Mouse (Mus musculus): ENCODE measurements around the gene Gm43191. TPM values are rescaled to one million over a fixed set of nuclear protein-coding genes. Genes with fewer than 3 reads are reported as not detected.

Gm43191 gene
- total RNA-seq, 1 experiment = 0.94 TPM

GRCm38 (mm10) chr3:116641811-116642371 lies 39.2 kb downstream of the Gm43191 start:
- peaks cover 34% of the 10 kb centered on the region for H3K36me3 ChIP-seq (ENCODE audit: control insufficient read depth, insufficient read depth, low read length, poor library complexity, severe bottlenecking)
- H3K27ac ChIP-seq (ENCODE audit: insufficient read depth, low read depth, low read length, poor library complexity, severe bottlenecking) = no peak overlapping the region
- in situ Hi-C loops (cut with MboI; ENCODE audit: low sequenced_read_pairs in 2 of 2, unreplicated experiment in 2 of 2) = no loop called here

GRCm38 (mm10) chr3:116640024-116640423 lies 41.0 kb downstream of the Gm43191 start:
- DNase-seq (ENCODE audit: low read depth, low spot score) = no peak
- no peak overlapping the region for H3K4me3 ChIP-seq (ENCODE audit: insufficient read depth in 1 of 2, low read depth in 1 of 2, low read length in 2 of 2, poor library complexity in 1 of 2, severe bottlenecking in 1 of 2)
- in situ Hi-C loops (cut with MboI; ENCODE audit: low sequenced_read_pairs in 2 of 2, unreplicated experiment in 2 of 2) = no loop called here
- H3K9ac ChIP-seq (ENCODE audit: insufficient read depth, low read depth, low read length, poor library complexity, severe bottlenecking) = no peak overlapping the region
- TF ChIP-seq ZC3H11A (IDR thresholded peaks at IDR 0.05; ENCODE audit: borderline replicate concordance, low read depth, low read length) (no peak), ZNF384 (IDR thresholded peaks at IDR 0.05; ENCODE audit: low read depth, low read length) (no peak), MAFK (IDR thresholded peaks at IDR 0.05; ENCODE audit: insufficient read depth, low read depth, low read length) (no peak), CHD2 (IDR thresholded peaks at IDR 0.05; ENCODE audit: low read depth, low read length) (no peak), HCFC1 (IDR thresholded peaks at IDR 0.05; ENCODE audit: borderline replicate concordance, insufficient read depth, low read length) (no peak)
- H3K4me1 ChIP-seq (ENCODE audit: control insufficient read depth in 2 of 2, insufficient read depth in 2 of 2, low read length in 2 of 2, poor library complexity in 1 of 2) = peaks cover 3 to 10% of the 10 kb centered on the region in 2 experiments; a peak in 2 of 4 replicates
- no peaks in the 10 kb centered on the region for H3K9me3 ChIP-seq (ENCODE audit: control insufficient read depth, insufficient read depth, low read depth, low read length)
- peaks cover 36% of the 10 kb centered on the region for H3K36me3 ChIP-seq (ENCODE audit: control insufficient read depth, insufficient read depth, low read length, poor library complexity, severe bottlenecking)
- H3K27ac ChIP-seq (ENCODE audit: insufficient read depth, low read depth, low read length, poor library complexity, severe bottlenecking) = no peak overlapping the region

More at GRCm38 (mm10) chr3:116641811-116642371, 39.2 kb downstream of the Gm43191 start:
- Histone ChIP-seq H3K4me3 (ENCODE audit: insufficient read depth in 1 of 2, low read depth in 1 of 2, low read length in 2 of 2, poor library complexity in 1 of 2, severe bottlenecking in 1 of 2) (no peak overlapping the region), H3K4me1 (ENCODE audit: control insufficient read depth in 2 of 2, insufficient read depth in 2 of 2, low read length in 2 of 2, poor library complexity in 1 of 2) (peaks cover 2 to 8% of the 10 kb centered on the region in 2 experiments; a peak in 2 of 4 replicates), H3K9ac (ENCODE audit: insufficient read depth, low read depth, low read length, poor library complexity, severe bottlenecking) (no peak overlapping the region), H3K9me3 (ENCODE audit: control insufficient read depth, insufficient read depth, low read depth, low read length) (no peaks in the 10 kb centered on the region)
- TF ChIP-seq ZNF384 (IDR thresholded peaks at IDR 0.05; ENCODE audit: low read depth, low read length) = no peak
- TF ChIP-seq MAFK (IDR thresholded peaks at IDR 0.05; ENCODE audit: insufficient read depth, low read depth, low read length) = no peak
- TF ChIP-seq ZC3H11A (IDR thresholded peaks at IDR 0.05; ENCODE audit: borderline replicate concordance, low read depth, low read length) = no peak
- TF ChIP-seq HCFC1 (IDR thresholded peaks at IDR 0.05; ENCODE audit: borderline replicate concordance, insufficient read depth, low read length) = no peak
- TF ChIP-seq CHD2 (IDR thresholded peaks at IDR 0.05; ENCODE audit: low read depth, low read length) = no peak
- DNase-seq (ENCODE audit: low read depth, low spot score) = no peak

- Histone ChIP-seq H3K27ac (ENCODE audit: insufficient read depth, low read depth, low read length, poor library complexity, severe bottlenecking) (no peak overlapping the region), H3K36me3 (ENCODE audit: control insufficient read depth, insufficient read depth, low read length, poor library complexity, severe bottlenecking) (peaks cover 41% of the 10 kb centered on the region), H3K4me1 (ENCODE audit: control insufficient read depth in 2 of 2, insufficient read depth in 2 of 2, low read length in 2 of 2, poor library complexity in 1 of 2) (peaks cover 3 to 10% of the 10 kb centered on the region in 2 experiments; a peak in 2 of 4 replicates), H3K9me3 (ENCODE audit: control insufficient read depth, insufficient read depth, low read depth, low read length) (no peaks in the 10 kb centered on the region), H3K9ac (ENCODE audit: insufficient read depth, low read depth, low read length, poor library complexity, severe bottlenecking) (0 out of 2 replicates have a peak overlapping the region, but pooled peaks have one; percentile 16), H3K4me3 (ENCODE audit: insufficient read depth in 1 of 2, low read depth in 1 of 2, low read length in 2 of 2, poor library complexity in 1 of 2, severe bottlenecking in 1 of 2) (no peak overlapping the region)
- TF ChIP-seq ZC3H11A (IDR thresholded peaks at IDR 0.05; ENCODE audit: borderline replicate concordance, low read depth, low read length) (no peak), HCFC1 (IDR thresholded peaks at IDR 0.05; ENCODE audit: borderline replicate concordance, insufficient read depth, low read length) (no peak), ZNF384 (IDR thresholded peaks at IDR 0.05; ENCODE audit: low read depth, low read length) (no peak), MAFK (IDR thresholded peaks at IDR 0.05; ENCODE audit: insufficient read depth, low read depth, low read length) (no peak), CHD2 (IDR thresholded peaks at IDR 0.05; ENCODE audit: low read depth, low read length) (no peak)
- in situ Hi-C loops (cut with MboI; ENCODE audit: low sequenced_read_pairs in 2 of 2, unreplicated experiment in 2 of 2) = no loop called here
- DNase-seq (ENCODE audit: low read depth, low spot score) = no peak
Measured at GRCm38 (mm10) chr3:116638572-116638971, 42.5 kb downstream of the Gm43191 start.

GRCm38 (mm10) chr3:116637693-116638476 lies 43.2 kb downstream of the Gm43191 start:
- H3K36me3 ChIP-seq (ENCODE audit: control insufficient read depth, insufficient read depth, low read length, poor library complexity, severe bottlenecking) = peaks cover 37% of the 10 kb centered on the region
- TF ChIP-seq HCFC1 (IDR thresholded peaks at IDR 0.05; ENCODE audit: borderline replicate concordance, insufficient read depth, low read length) (no peak), CHD2 (IDR thresholded peaks at IDR 0.05; ENCODE audit: low read depth, low read length) (no peak), ZNF384 (IDR thresholded peaks at IDR 0.05; ENCODE audit: low read depth, low read length) (no peak), MAFK (IDR thresholded peaks at IDR 0.05; ENCODE audit: insufficient read depth, low read depth, low read length) (no peak), ZC3H11A (IDR thresholded peaks at IDR 0.05; ENCODE audit: borderline replicate concordance, low read depth, low read length) (no peak)
- H3K4me3 ChIP-seq (ENCODE audit: insufficient read depth in 1 of 2, low read depth in 1 of 2, low read length in 2 of 2, poor library complexity in 1 of 2, severe bottlenecking in 1 of 2) = no peak overlapping the region
- in situ Hi-C loops (cut with MboI; ENCODE audit: low sequenced_read_pairs in 2 of 2, unreplicated experiment in 2 of 2) = no loop called here
- H3K9ac ChIP-seq (ENCODE audit: insufficient read depth, low read depth, low read length, poor library complexity, severe bottlenecking) = no peak overlapping the region
- no peak overlapping the region for H3K27ac ChIP-seq (ENCODE audit: insufficient read depth, low read depth, low read length, poor library complexity, severe bottlenecking)
- H3K9me3 ChIP-seq (ENCODE audit: control insufficient read depth, insufficient read depth, low read depth, low read length) = no peaks in the 10 kb centered on the region
- H3K4me1 ChIP-seq (ENCODE audit: control insufficient read depth in 2 of 2, insufficient read depth in 2 of 2, low read length in 2 of 2, poor library complexity in 1 of 2) = peaks cover 3 to 7% of the 10 kb centered on the region in 2 experiments; a peak in 2 of 4 replicates
- DNase-seq (ENCODE audit: low read depth, low spot score) = no peak

Data from ES-E14 (cell line).